Mouse (Mus musculus) stomach, postnatal 0 days (tissue): Measurements from ENCODE around the gene Cyp19a1.

Experiments
- CTCF ChIP-seq: IDR thresholded peaks from 2 replicates; pipeline ENCODE4 v1.5.1; 2016; ENCODE audit warnings: antibody characterized with exemption, low read depth, mild to moderate bottlenecking, moderate library complexity
- EP300 ChIP-seq: optimal IDR thresholded peaks from 2 replicates; pipeline ENCODE3; 2016; ENCODE audit warnings: antibody characterized with exemption

- TF ChIP-seq CTCF (no peak), EP300 (no peak)
Measured at GRCm38 (mm10) chr9:54299792-54300191, 31.9 kb upstream of the Cyp19a1 start.
